Mouse (Mus musculus) G1E (cell line): ENCODE data around the gene Stk39.

ENCODE experiments used
- CTCF ChIP-seq: IDR thresholded peaks from 2 replicates; pipeline ENCODE4 v1.5.1; 2012; ENCODE audit warnings: low read depth, low read length, inconsistent platforms, mixed read lengths
- GATA1 ChIP-seq: IDR thresholded peaks from 2 replicates; pipeline ENCODE4 v1.6.1; 2012; ENCODE audit warnings: borderline replicate concordance, low read length, inconsistent platforms, mixed read lengths
- POLR2AphosphoS5 ChIP-seq: IDR thresholded peaks from 2 replicates; pipeline ENCODE4 v1.6.1; 2012; ENCODE audit warnings: low read depth, low read length, inconsistent platforms; ENCODE audit not compliant: insufficient replicate concordance

- TF ChIP-seq CTCF: no peak
- TF ChIP-seq GATA1: no peak
- no peak for TF ChIP-seq POLR2AphosphoS5
These were observed 37.5 kb downstream of the Stk39 start for GRCm38 (mm10) chr2:68434576-68434975.
